Mouse (Mus musculus) Muller cell, postnatal 12 days (primary cell): ENCODE measurements at regions not wholly inside any gene's neighbourhood (a gene's known extent, or its start where the extent isn't known, plus 50 kb on each side); places are given as distances from the start of the nearest gene placed in this dataset.
A peak's percentile ranks its signal among the peaks of the same experiment; 100 is the strongest.

ENCODE experiments used
- DNase-seq: peaks from one replicate; pipeline ENCODE4 v3.0.0-alpha.2; 2015; ENCODE audit errors: inconsistent ontology term

- DNase-seq = no peak
Measured at GRCm38 (mm10) chr12:54577235-54577634, 79.1 kb downstream of the Sptssa start.

GRCm38 (mm10) chr12:54576821-54577220 is 79.6 kb downstream of the Sptssa start:
- peak; percentile 2 for DNase-seq

DNA sequence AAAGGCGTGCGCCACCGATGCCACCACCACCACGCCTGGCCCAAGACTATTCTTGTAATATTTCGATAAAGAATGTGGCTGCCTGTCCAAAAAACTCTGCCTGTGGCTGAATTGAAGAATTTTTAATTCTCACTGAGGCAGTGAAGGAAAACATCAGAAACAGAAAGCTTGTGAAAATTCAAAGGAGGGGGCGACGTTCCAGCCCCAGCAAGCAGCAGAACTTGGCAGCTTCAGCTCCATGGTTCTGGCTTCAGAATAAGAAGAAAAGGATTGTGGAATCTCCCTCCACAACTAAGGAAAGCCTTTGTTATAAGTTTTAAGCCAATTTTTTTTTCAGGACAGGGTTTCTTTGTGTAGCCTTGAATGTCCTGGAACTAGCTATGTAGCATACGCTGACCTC is 83.5 kb downstream of the Sptssa start:
- DNase-seq = peak; percentile 14

GRCm38 (mm10) chr12:54568078-54568931 is 88.1 kb downstream of the Sptssa start:
- no peak for DNase-seq

- no peak for DNase-seq
Measured at GRCm38 (mm10) chr12:54567426-54567790, 89.0 kb downstream of the Sptssa start.

GRCm38 (mm10) chr12:54566532-54567425 is 89.6 kb downstream of the Sptssa start:
- no peak for DNase-seq

DNA sequence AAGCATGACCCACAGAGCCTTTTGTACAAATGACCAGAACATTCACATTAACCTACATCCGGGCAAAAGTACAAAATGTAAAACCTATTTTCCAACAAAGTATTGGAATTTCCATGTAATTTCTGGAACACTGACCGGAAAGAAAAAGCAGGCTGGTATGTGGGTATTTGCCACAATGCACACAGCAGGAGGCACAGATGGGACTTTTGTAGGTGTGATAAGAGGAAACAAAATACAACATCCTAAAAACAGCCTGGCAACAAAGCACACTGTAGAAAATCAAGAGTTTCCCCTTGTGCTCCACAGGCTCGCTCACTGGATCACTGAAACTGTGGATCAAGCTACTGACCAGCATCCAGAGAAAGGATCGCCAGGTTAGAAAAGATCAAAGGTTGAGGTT is 94.4 kb downstream of the Sptssa start:
- no peak for DNase-seq

- peak; percentile 37 for DNase-seq
Measured at GRCm38 (mm10) chr12:54558106-54558505, 98.3 kb downstream of the Sptssa start.

DNA sequence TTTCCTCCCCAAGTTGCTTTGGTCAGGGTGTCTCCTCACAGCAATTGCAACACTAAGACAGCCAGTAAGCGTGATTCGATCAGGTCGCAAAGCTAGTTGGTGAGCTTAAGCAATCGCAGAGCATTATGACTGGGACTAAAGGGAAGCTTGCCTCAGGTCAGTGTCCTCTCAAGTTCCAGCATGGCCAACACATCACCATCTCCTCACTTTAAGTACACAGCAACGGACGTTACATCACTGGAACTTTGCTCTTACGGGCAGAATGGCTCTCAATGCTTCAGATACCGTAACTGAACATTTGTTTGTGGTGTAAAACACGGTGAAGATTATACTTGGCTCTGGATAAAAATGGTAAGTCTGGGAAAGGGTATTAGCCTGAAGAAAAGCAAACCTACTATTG is 106.7 kb downstream of the Sptssa start:
- DNase-seq = no peak

GRCm38 (mm10) chr12:54545821-54546608 is 110.4 kb downstream of the Sptssa start:
- DNase-seq = peak; percentile 63

GRCm38 (mm10) chr12:54538320-54538705 is 118.1 kb downstream of the Sptssa start:
- no peak for DNase-seq

DNA sequence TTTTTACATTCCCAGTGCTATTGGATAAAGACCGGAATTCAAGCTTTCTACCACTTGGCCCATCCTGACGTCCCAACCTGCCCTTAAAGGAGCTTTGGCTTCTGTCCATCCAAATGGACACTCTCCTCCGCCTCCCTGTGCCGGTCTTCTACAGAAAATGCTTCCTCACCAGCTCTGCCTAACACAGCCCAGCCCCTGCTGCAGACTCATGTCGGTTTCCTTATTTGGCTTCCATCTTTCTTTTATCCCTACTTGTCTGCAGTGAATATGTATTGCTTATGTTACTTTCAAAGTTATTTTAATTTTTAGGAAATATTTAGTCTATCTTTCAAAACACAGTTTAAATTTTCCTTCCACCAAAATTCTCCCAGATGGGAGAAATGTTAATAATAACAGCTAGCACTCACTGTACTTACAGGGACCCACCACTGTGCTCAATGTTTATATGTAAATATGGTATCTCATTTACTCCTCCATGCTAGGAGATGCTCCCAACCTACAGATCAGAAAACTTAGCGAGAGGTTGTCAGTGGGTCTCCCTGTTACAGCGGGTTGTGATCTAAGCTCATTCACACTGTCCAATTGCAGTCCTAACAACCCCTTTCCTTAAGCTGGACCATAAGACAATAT is 118.6 kb downstream of the Sptssa start:
- no peak for DNase-seq

- no peak for DNase-seq
Measured at GRCm38 (mm10) chr12:54537022-54537421, 119.4 kb downstream of the Sptssa start.

DNA sequence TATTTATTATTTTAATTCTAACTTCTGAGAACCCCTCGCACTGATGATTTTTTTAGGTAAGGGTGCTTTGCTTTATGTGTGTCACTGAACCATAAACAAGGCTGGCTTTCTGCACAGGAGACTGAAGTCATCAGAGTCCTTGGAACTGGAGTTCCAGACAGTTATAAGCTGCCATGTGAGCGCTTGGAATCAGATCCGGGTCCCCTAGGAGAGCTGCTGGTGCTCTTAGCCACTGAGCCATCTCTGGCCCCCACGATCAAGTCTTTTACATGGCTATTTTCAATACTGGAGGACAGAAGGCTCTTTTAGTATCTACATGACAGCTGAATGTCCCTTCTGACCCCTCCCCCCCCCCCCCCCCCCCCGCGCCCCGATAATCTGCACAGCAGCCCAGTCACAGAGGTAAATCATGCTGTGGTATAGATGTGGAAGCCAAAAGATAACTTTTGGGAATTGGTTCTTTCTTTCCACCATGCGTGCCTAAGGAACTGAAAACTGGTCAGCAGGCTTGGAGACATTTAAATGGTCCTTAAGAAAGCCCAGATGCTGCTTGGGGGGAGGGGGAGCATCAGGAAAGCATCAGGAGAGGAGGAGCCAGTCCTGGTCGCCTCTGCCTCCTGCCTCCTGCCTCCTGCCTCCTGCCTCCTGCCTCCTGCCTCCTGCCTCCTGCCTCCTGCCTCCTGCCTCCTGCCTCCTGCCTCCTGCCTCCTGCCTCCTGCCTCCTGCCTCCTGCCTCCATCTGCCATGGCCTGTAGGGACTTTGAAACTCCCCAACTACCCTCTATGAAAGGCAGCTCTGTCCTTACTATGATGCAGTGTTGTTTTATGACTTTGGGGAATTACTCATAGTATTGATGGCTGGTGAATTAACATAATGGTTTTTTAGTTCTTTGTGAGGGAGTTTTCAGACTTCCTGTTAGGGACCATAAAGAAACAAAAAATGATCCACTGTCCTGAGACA is 120.5 kb downstream of the Sptssa start:
- DNase-seq = no peak

GRCm38 (mm10) chr12:54534910-54535309 is 121.5 kb downstream of the Sptssa start:
- DNase-seq = no peak

DNA sequence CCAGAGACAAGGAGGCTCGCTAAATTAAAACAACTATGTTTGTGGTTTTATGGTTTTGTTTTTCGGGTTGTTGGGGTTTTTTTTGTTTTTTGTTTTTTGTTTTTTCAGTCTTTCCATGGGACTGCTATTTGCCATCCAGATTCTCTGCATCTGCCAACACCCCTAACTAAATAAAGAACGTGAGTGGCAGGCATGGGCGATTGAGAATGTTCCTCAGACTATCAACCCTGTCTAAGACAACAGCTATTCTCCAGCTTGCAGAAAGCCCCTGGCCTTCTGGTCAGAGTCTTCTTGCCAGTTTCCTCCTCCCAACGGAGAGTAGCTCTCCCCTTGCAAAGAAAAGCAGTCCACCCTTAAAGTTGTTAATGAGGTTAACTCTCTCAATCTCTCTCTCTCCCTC is 123.2 kb downstream of the Sptssa start:
- DNase-seq = no peak

GRCm38 (mm10) chr12:54532062-54532461 is 124.3 kb downstream of the Sptssa start:
- no peak for DNase-seq

DNA sequence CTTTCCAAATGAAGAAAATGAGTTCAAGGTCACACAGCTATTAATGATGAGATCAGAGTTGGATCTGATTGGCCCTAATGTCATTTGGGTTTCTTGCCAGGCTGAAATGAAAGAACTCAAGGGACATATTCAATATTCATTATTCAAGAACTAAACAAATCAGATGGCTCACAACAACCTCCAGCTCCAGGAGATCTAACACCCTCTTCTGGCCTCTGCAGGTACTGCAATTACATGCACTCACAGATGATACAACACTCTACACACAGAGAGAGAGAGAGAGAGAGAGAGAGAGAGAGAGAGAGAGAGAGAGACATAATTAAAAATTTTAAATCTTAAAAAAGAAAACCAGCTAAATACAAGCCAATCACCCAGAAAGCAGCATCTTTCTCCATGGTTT is 128.3 kb downstream of the Sptssa start:
- DNase-seq = no peak

- no peak for DNase-seq
Measured at GRCm38 (mm10) chr12:54527577-54527976, 128.8 kb downstream of the Sptssa start.

DNA sequence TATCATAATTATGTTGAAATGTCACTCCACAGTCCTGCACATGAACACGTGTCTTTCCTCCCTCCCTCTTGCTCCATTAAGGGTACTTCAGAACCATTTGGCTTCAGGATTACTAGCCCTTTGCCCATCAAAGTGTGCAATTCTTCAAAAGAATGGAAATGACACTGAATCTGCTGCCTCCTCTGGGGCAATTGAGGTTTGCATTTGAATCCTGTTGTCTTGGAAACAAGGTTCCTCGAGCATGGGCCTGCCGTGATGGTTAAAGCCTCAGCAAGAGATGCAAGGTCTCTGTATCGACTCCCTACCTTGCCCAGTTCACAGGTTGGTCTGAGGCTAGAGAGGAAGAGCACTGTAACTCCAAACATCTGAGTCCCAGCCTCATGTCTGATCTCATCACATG is 136.0 kb downstream of the Sptssa start:
- no peak for DNase-seq
